ENCODE assay signal across 22 mouse cellular contexts in genomic region chr1:73593653-73594385, GRCm38 (mm10).
DNase-seq lines count a peak whose midpoint lies in the region; ATAC-seq lines count a peak whose summit lies in the region.
"Had no signal": no experiment of that assay in that cellular context is flagged by ENCODE, and none has a peak within 500 bp of the region (broad histone marks: within the 10 kb centered on the region; RNA-seq: fewer than 3 reads in every experiment).

No protein-coding gene starts in this region.

- DNase-seq in kidney, adult 9 months = peak; percentile 14
- peak; percentile 43 for DNase-seq in right cerebral cortex, adult 18-20 months
- no peak for DNase-seq in right cerebral cortex, postnatal 25 days
- DNase-seq in layer of hippocampus, adult 9-11 months = peak; percentile 42
- DNase-seq in liver, embryonic 11.5 days (ENCODE audit: low spot score) = no peak
- DNase-seq: cerebellum, adult 9-11 months; embryo, embryonic 11 days; heart, adult 11 months; heart, postnatal 36 days; kidney, postnatal 14 days; thymus, adult 2 months had no signal

- H3K27me3 ChIP-seq in kidney, embryonic 16.5 days (ENCODE audit: insufficient read depth, low read length) = no peaks in the 10 kb centered on the region
- H3K27me3 ChIP-seq in forebrain, embryonic 16.5 days (replicated peaks; ENCODE audit: control insufficient read depth, insufficient read depth, low read length) = no peaks in the 10 kb centered on the region
- no peaks in the 10 kb centered on the region for H3K27me3 ChIP-seq in liver, embryonic 11.5 days (replicated peaks; ENCODE audit: control insufficient read depth, insufficient read depth, low read length)
- H3K27me3 ChIP-seq: heart, embryonic 13.5 days; hindbrain, embryonic 15.5 days; lung, embryonic 15.5 days; midbrain, embryonic 12.5 days; neural tube, embryonic 13.5 days; Patski had no signal

- no peak for ATAC-seq in kidney, embryonic 16.5 days (ENCODE audit: low FRiP score, low TSS enrichment)
- ATAC-seq in forebrain, embryonic 16.5 days = no peak
- no peak for ATAC-seq in liver, embryonic 11.5 days (replicated peaks; ENCODE audit: low FRiP score)
- ATAC-seq: activated CD4-positive, CD25-positive, alpha-beta regulatory T cell, adult 4 months; intestine, embryonic 16.5 days; Patski had no signal

- H3K4me1 ChIP-seq in kidney, embryonic 16.5 days (ENCODE audit: insufficient read depth, low read length) = peaks cover 5% of the 10 kb centered on the region; the same call in 1 of the 2 replicates
- no peaks in the 10 kb centered on the region for H3K4me1 ChIP-seq in forebrain, embryonic 16.5 days (replicated peaks; ENCODE audit: control insufficient read depth, insufficient read depth, low read length)
- H3K4me1 ChIP-seq in liver, embryonic 11.5 days (replicated peaks; ENCODE audit: control insufficient read depth, insufficient read depth, low read length) = no peaks in the 10 kb centered on the region
- H3K4me1 ChIP-seq: heart, embryonic 13.5 days; hindbrain, embryonic 15.5 days had no signal

- no peak overlapping the region for H3K27ac ChIP-seq in kidney, embryonic 16.5 days (ENCODE audit: low read length)
- no peak overlapping the region for H3K27ac ChIP-seq in forebrain, embryonic 16.5 days (ENCODE audit: low read length)
- no peak overlapping the region for H3K27ac ChIP-seq in liver, embryonic 11.5 days (ENCODE audit: low read depth, low read length)
- H3K27ac ChIP-seq: heart, embryonic 13.5 days; hindbrain, embryonic 15.5 days; macrophage; midbrain, embryonic 12.5 days; neural tube, embryonic 13.5 days had no signal

- no peaks in the 10 kb centered on the region for H3K9me3 ChIP-seq in kidney, embryonic 16.5 days (ENCODE audit: low read length)
- H3K9me3 ChIP-seq in forebrain, embryonic 16.5 days (ENCODE audit: control insufficient read depth, low read length) = no peaks in the 10 kb centered on the region
- no peaks in the 10 kb centered on the region for H3K9me3 ChIP-seq in liver, embryonic 11.5 days (ENCODE audit: control insufficient read depth, low read length)
- H3K9me3 ChIP-seq: hindbrain, embryonic 15.5 days; lung, embryonic 15.5 days; midbrain, embryonic 12.5 days; neural tube, embryonic 13.5 days had no signal

- no peaks in the 10 kb centered on the region for H3K36me3 ChIP-seq in kidney, embryonic 16.5 days (ENCODE audit: insufficient read depth, low read length)
- H3K36me3 ChIP-seq in forebrain, embryonic 16.5 days (ENCODE audit: control insufficient read depth, insufficient read depth) = no peaks in the 10 kb centered on the region
- H3K36me3 ChIP-seq in liver, embryonic 11.5 days (ENCODE audit: control insufficient read depth, insufficient read depth, low read length) = no peaks in the 10 kb centered on the region
- H3K36me3 ChIP-seq: heart, embryonic 13.5 days; hindbrain, embryonic 15.5 days; lung, embryonic 15.5 days; midbrain, embryonic 12.5 days; neural tube, embryonic 13.5 days had no signal

- 75% methylated on average over 9 of the region's 9 CpGs for WGBS in kidney, embryonic 16.5 days
- 90% methylated on average over 9 of the region's 9 CpGs for WGBS in forebrain, embryonic 16.5 days
- 80% methylated on average over 9 of the region's 9 CpGs for WGBS in liver, embryonic 11.5 days

- H3K9ac ChIP-seq in kidney, embryonic 16.5 days (replicated peaks; ENCODE audit: low read length) = no peak overlapping the region
- no peak overlapping the region for H3K9ac ChIP-seq in forebrain, embryonic 16.5 days (replicated peaks; ENCODE audit: low read depth, low read length)
- H3K9ac ChIP-seq in liver, embryonic 11.5 days (ENCODE audit: low read depth, low read length) = no peak overlapping the region
- H3K9ac ChIP-seq: heart, embryonic 13.5 days; hindbrain, embryonic 15.5 days; lung, embryonic 15.5 days; midbrain, embryonic 12.5 days; neural tube, embryonic 13.5 days had no signal

- no peak overlapping the region for H3K4me3 ChIP-seq in kidney, embryonic 16.5 days (ENCODE audit: low read length)
- no peak overlapping the region for H3K4me3 ChIP-seq in forebrain, embryonic 16.5 days (replicated peaks; ENCODE audit: low read length)
- no peak overlapping the region for H3K4me3 ChIP-seq in liver, embryonic 11.5 days (ENCODE audit: low read depth, low read length)
- H3K4me3 ChIP-seq: heart, embryonic 13.5 days; hindbrain, embryonic 15.5 days; lung, embryonic 15.5 days; midbrain, embryonic 12.5 days; neural tube, embryonic 13.5 days had no signal

- no peak overlapping the region for H3K4me2 ChIP-seq in kidney, embryonic 16.5 days (replicated peaks; ENCODE audit: low read depth, low read length)
- no peak overlapping the region for H3K4me2 ChIP-seq in forebrain, embryonic 16.5 days (ENCODE audit: low read length)
- no peak overlapping the region for H3K4me2 ChIP-seq in liver, embryonic 11.5 days
- H3K4me2 ChIP-seq: heart, embryonic 13.5 days; hindbrain, embryonic 15.5 days; lung, embryonic 15.5 days; midbrain, embryonic 12.5 days; neural tube, embryonic 13.5 days had no signal

Comparison
In these comparisons a context has a peak if more than half of its experiments do, and no peak if none do; other contexts are left out.
1. DNase-seq: peak in kidney, adult 9 months (single experiment), right cerebral cortex, adult 18-20 months (single experiment) and layer of hippocampus, adult 9-11 months (single experiment); none in right cerebral cortex, postnatal 25 days (single experiment) and liver, embryonic 11.5 days (single experiment).